Mouse (Mus musculus): ENCODE measurements around the gene Nek9. TPM values are rescaled to one million over a fixed set of nuclear protein-coding genes. Genes with fewer than 3 reads are reported as not detected.

Nek9 gene
- polyA plus RNA-seq, 1 experiment from 2014 or later = 23.7 TPM

DNA sequence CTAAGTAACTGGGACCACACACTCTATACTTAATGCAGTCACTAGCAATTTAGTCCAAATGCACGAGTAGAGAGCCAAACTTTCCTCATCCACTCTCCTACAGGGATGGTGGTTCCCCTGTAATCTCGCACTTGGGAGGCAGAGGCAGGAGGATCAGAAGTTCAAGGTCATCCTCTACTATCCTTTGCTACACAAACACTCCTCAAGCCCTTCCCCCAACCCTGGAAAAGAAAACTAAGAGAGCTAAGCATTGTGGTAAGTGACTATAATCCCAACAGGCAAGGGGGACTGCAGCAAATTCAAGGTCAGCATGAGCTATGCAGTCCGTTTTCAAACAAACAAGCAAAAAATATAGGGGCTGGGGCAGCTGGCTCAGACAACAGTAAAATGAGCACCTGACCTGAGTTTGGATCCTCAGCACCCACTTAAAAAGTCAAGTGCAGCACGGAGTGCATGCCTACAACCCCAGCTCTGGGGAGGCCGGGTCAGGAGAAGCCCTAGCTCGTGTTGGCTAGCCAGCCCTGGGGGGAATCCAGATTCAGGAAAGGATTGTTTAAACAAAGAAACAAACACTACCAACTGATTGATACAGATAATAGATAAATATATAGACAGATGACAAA lies 29.4 kb upstream of the Nek9 start:
- Histone ChIP-seq H3K36me3 (replicated peaks) (0 out of 2 replicates have a peak, but pooled peaks cover 3% of the 10 kb centered on the region), H3K27ac (no peak overlapping the region), H3K9ac (no peak overlapping the region), H3K4me2 (no peak overlapping the region), H3K27me3 (no peaks in the 10 kb centered on the region), H3K4me3 (replicated peaks) (no peak overlapping the region), H3K4me1 (peaks cover 25% of the 10 kb centered on the region), H3K9me3 (no peaks in the 10 kb centered on the region)
- no peak for ATAC-seq (ENCODE audit: low FRiP score)
- 86% methylated on average over 6 of the region's 6 CpGs for WGBS

DNA sequence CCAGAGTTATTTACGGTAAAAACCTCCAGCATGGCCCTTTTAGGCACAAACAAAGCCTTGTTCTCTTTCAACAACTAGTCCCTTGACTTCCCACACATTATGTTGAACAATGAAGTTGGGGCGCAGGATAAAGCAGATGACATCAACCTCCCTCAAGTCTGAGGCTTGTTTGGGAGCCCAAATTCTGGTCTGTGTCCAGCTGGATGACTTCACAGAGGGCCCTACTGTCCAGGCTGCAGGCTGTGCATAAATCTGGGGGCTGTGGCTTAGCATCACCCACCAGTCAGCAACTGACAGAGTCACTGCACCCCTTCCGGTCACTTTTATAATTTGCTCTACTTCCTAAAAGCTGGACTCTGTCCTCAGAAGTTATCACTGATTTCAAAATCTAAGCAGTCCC lies 27.1 kb upstream of the Nek9 start:
- Histone ChIP-seq H3K4me2 (no peak overlapping the region), H3K27me3 (no peaks in the 10 kb centered on the region), H3K4me1 (peaks cover 9% of the 10 kb centered on the region; the same call in 1 of the 2 replicates), H3K27ac (no peak overlapping the region), H3K36me3 (replicated peaks) (0 out of 2 replicates have a peak, but pooled peaks cover 3% of the 10 kb centered on the region), H3K9ac (no peak overlapping the region), H3K9me3 (no peaks in the 10 kb centered on the region), H3K4me3 (replicated peaks) (no peak overlapping the region)
- ATAC-seq (ENCODE audit: low FRiP score) = no peak
- WGBS = 87% methylated on average over 3 of the region's 3 CpGs

DNA sequence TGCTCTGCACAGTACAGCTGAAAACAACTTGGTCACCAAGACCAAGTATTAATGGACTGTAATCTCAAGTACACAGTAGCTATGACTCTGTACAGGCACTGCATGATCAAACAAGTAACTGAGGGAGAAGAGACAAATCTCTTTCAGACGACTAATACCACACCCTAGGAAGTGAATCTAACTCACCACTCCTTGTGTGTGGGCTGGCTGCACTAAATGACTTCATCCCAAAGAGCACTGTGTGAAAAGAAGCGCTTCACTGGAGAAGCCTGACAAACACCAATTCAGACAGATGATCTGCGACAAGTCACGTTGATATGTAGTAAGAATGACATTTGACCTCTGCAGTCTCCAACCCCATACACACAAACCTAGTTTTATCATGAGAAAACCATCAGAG lies 23.3 kb upstream of the Nek9 start:
- no peak for ATAC-seq (ENCODE audit: low FRiP score)
- no peak overlapping the region for H3K4me3 ChIP-seq (replicated peaks)
- 84% methylated on average over 4 of the region's 4 CpGs for WGBS
- no peaks in the 10 kb centered on the region for H3K27me3 ChIP-seq
- no peaks in the 10 kb centered on the region for H3K9me3 ChIP-seq
- H3K9ac ChIP-seq = no peak overlapping the region
- H3K4me1 ChIP-seq = peaks cover 6% of the 10 kb centered on the region; the same call in 1 of the 2 replicates
- H3K36me3 ChIP-seq (replicated peaks) = 0 out of 2 replicates have a peak, but pooled peaks cover 3% of the 10 kb centered on the region
- H3K27ac ChIP-seq = no peak overlapping the region
- no peak overlapping the region for H3K4me2 ChIP-seq

DNA sequence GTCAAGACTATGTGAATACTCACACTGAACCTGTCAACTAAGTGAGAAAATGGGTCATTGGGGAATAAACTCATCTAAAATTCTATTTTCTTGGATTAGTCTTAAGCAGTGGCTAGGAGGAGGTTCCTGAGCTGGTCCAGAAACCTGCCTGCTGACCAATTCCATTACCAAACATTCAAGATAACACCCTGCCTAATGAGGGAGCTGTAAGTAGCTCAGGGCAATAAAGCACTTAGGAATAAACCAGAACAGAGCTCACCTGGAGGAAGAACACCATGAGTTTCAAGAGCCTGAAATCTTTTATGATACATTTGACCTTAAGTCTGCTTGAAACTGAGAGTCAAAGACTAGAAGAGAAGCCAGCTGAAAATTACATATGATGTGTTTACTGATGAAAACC lies 22.4 kb upstream of the Nek9 start:
- Histone ChIP-seq H3K4me1 (peaks cover 6% of the 10 kb centered on the region; the same call in 1 of the 2 replicates), H3K27ac (no peak overlapping the region), H3K4me2 (no peak overlapping the region), H3K36me3 (replicated peaks) (0 out of 2 replicates have a peak, but pooled peaks cover 3% of the 10 kb centered on the region), H3K9me3 (no peaks in the 10 kb centered on the region), H3K27me3 (no peaks in the 10 kb centered on the region), H3K9ac (no peak overlapping the region), H3K4me3 (replicated peaks) (no peak overlapping the region)
- ATAC-seq (ENCODE audit: low FRiP score) = no peak

DNA sequence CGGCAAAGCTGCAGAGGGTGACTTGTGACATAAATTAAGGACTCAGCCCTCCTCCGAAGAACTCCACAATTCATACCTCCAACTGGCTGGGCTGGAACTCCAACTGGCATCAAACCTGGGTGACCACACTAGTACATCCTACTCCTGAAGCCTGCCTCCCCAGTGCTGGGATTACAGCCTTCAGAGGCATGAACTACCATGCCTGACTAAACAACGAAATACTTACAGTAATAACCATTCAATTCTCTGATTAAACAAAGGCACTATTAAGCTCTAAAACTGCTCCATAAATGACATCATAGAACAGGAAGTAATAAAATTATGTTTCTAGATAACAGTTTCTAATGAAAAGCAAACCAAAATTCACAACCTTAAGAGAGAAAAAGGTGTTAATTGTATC lies 22.0 kb upstream of the Nek9 start:
- ATAC-seq (ENCODE audit: low FRiP score) = no peak
- Histone ChIP-seq H3K4me2 (no peak overlapping the region), H3K27me3 (no peaks in the 10 kb centered on the region), H3K9ac (no peak overlapping the region), H3K4me3 (replicated peaks) (no peak overlapping the region), H3K36me3 (replicated peaks) (0 out of 2 replicates have a peak, but pooled peaks cover 3% of the 10 kb centered on the region), H3K4me1 (peaks cover 2% of the 10 kb centered on the region; the same call in 1 of the 2 replicates), H3K9me3 (no peaks in the 10 kb centered on the region), H3K27ac (no peak overlapping the region)
- 93% methylated on average over 3 of the region's 3 CpGs for WGBS

DNA sequence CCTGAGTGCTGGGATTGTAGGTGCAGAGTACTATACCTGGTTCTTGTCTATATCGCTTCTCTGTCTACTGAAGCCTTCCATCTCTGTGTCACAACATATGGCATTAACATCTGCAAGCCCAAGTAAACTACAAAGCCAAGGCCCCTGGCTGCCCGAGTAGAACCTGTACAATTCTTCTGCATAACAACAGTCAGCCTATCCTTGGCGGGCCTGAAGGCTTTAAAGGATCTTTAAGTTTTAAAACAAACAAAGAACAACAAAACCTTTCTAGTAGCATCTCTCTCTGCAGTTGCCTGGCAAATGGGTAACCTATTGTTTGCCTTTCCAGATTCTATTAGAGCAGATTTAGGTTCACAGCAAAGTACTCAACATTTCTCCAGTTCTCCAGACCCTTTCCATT lies 14.9 kb upstream of the Nek9 start:
- no peak overlapping the region for H3K4me3 ChIP-seq (replicated peaks)
- no peaks in the 10 kb centered on the region for H3K9me3 ChIP-seq
- H3K9ac ChIP-seq = no peak overlapping the region
- H3K4me2 ChIP-seq = no peak overlapping the region
- H3K27ac ChIP-seq = no peak overlapping the region
- H3K27me3 ChIP-seq = no peaks in the 10 kb centered on the region
- no peaks in the 10 kb centered on the region for H3K4me1 ChIP-seq
- ATAC-seq (ENCODE audit: low FRiP score) = no peak
- peaks cover 30% of the 10 kb centered on the region for H3K36me3 ChIP-seq (replicated peaks)
- WGBS = 90% methylated on average over 3 of the region's 3 CpGs

DNA sequence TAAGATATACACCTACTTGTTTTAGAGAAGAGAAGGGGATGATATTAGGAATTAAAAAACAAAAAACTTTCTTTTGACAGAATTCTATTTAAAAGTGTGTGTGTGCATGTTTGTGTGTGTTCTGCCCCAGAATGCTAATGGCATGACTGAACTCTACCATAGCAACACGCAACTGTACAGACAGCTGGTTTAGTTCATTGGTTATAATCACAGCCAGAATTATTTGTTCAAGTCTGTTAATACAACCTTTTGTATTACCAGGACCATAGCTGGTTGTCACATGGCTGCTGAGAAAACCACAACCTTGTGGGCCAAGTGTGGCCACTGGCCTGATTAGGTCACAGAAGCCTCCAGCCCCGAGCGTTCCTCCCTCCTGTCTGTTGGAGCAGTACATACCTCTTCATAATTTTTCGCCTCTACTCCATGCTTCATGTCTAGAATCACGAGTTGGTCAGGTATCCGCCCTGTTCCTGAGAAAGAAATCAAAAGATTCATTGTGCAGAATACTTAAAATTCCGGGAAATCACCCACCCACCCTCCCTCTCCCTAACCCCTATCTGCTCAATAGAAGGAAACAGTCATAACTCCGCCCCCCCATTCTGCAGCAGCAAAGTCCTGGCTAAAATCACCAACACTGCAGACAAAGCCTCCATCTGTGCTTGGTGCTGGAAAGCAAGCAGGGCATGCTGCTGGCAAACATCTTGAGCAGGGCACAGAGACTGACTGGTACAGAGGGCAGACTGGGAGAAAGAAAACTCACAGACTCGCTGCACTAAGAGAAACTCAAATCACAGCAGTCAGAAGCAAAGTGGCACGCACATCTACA lies 11.5 kb upstream of the Nek9 start:
- Histone ChIP-seq H3K4me2 (no peak overlapping the region), H3K36me3 (replicated peaks) (peaks cover 49% of the 10 kb centered on the region), H3K27me3 (no peaks in the 10 kb centered on the region), H3K9me3 (no peaks in the 10 kb centered on the region), H3K4me3 (replicated peaks) (no peak overlapping the region), H3K9ac (no peak overlapping the region), H3K27ac (0 out of 2 replicates have a peak overlapping the region, but pooled peaks have one; percentile 65), H3K4me1 (no peaks in the 10 kb centered on the region)
- 74% methylated on average over 10 of the region's 10 CpGs for WGBS
- ATAC-seq (ENCODE audit: low FRiP score) = no peak

DNA sequence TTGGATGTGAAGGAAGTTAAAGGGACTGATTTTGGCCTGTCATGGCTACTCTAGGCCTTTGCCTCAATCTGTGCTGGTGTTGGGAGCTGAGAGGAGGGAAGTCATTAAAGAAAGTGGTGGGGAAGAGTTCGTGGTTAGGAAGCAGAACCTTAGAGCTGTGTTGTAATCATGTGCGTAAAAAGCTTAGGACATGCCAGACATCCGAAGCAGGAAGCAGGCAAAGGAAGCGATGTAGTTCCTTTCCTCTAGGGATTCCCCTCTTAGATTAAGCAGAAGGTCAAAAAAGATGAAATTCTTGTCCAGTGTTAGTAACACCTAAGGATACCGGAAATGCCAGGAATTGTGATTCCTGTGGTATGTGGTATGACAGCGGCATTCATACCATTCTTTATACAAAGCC lies 9.2 kb upstream of the Nek9 start:
- H3K27me3 ChIP-seq = no peaks in the 10 kb centered on the region
- WGBS = 90% methylated on average over 6 of the region's 6 CpGs

DNA sequence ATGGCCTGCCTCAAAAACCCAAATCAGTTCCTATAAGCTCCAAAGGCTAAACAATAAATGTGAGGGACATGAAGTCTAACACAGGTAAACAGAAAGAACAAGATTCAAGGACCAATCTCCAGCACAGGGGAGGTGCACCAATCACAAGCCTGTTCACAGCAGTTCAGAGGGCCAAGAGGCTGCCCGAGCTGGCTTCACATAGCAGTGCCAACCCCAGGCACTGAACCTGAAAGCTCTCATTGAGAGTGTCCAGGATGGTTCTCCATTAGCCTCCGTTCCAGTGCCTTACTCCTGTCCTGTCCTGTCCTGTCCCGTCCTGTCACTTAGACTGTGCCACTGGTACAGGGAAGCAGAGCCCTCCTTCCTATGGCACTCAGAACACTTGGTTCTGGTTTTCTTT lies 8.0 kb upstream of the Nek9 start:
- Histone ChIP-seq H3K27me3 (no peaks in the 10 kb centered on the region), H3K27ac (no peak overlapping the region), H3K4me1 (no peaks in the 10 kb centered on the region), H3K4me3 (replicated peaks) (no peak overlapping the region), H3K4me2 (no peak overlapping the region), H3K9me3 (no peaks in the 10 kb centered on the region), H3K9ac (no peak overlapping the region), H3K36me3 (replicated peaks) (peaks cover 39% of the 10 kb centered on the region)
- no peak for ATAC-seq (ENCODE audit: low FRiP score)
- 82% methylated on average over 3 of the region's 3 CpGs for WGBS

More for the DNA sequence above, 9.2 kb upstream of the Nek9 start:
- Histone ChIP-seq H3K4me2 (no peak overlapping the region), H3K36me3 (replicated peaks) (peaks cover 40% of the 10 kb centered on the region), H3K4me1 (no peaks in the 10 kb centered on the region), H3K9ac (no peak overlapping the region), H3K27ac (no peak overlapping the region), H3K4me3 (replicated peaks) (no peak overlapping the region), H3K9me3 (no peaks in the 10 kb centered on the region)
- ATAC-seq (ENCODE audit: low FRiP score) = no peak

DNA sequence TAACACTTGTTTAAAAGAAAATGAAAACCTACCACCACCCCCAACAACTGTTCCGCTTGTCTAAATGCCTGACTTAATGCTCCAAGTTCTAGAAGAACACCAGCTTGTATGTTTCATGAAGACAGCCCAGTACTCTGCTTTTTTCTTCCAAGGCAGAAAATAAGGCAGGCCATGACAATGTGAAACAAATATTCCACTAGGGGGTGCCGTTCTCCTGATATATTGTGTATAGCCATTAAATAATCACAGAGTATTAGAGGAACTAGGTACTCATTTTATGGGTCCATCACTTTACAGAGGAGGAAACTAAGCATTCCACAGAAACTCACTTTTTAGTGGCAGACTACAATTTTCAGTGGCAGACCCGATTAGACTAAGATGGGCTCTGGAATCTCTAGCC lies 7.2 kb upstream of the Nek9 start:
- no peak overlapping the region for H3K9ac ChIP-seq
- WGBS = 63% methylated on average over 3 of the region's 3 CpGs
- peaks cover 1% of the 10 kb centered on the region; the same call in 1 of the 2 replicates for H3K4me1 ChIP-seq
- no peak overlapping the region for H3K4me2 ChIP-seq
- ATAC-seq (ENCODE audit: low FRiP score) = no peak
- H3K27me3 ChIP-seq = no peaks in the 10 kb centered on the region
- H3K9me3 ChIP-seq = no peaks in the 10 kb centered on the region
- H3K4me3 ChIP-seq (replicated peaks) = no peak overlapping the region
- no peak overlapping the region for H3K27ac ChIP-seq
- peaks cover 41% of the 10 kb centered on the region for H3K36me3 ChIP-seq (replicated peaks)

DNA sequence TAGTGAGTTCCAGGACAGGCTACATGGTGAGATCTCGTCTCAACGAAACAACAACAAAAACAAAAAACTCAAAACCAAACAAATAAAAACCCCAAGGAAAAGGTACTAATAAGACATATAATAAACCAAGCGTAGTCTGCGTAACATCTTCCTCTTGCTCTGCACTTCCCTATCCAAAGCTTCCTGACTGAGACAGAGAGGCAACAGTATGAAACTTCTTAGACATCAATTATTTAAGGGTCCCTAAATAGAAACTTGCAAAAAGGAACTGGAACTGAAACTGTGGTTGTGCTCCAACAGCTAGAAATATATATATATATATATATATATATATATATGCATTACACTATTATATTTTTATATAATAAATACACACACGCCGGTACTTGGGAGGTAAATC lies 6.4 kb upstream of the Nek9 start:
- H3K9ac ChIP-seq = no peak overlapping the region
- H3K9me3 ChIP-seq = no peaks in the 10 kb centered on the region
- no peak overlapping the region for H3K4me2 ChIP-seq
- peaks cover 40% of the 10 kb centered on the region for H3K36me3 ChIP-seq (replicated peaks)
- 91% methylated on average over 6 of the region's 6 CpGs for whole genome bisulfite sequencing
- H3K27me3 ChIP-seq = no peaks in the 10 kb centered on the region
- no peak overlapping the region for H3K4me3 ChIP-seq (replicated peaks)
- H3K27ac ChIP-seq = no peak overlapping the region
- no peak for ATAC-seq (ENCODE audit: low FRiP score)
- H3K4me1 ChIP-seq = peaks cover 3% of the 10 kb centered on the region; the same call in 1 of the 2 replicates

DNA sequence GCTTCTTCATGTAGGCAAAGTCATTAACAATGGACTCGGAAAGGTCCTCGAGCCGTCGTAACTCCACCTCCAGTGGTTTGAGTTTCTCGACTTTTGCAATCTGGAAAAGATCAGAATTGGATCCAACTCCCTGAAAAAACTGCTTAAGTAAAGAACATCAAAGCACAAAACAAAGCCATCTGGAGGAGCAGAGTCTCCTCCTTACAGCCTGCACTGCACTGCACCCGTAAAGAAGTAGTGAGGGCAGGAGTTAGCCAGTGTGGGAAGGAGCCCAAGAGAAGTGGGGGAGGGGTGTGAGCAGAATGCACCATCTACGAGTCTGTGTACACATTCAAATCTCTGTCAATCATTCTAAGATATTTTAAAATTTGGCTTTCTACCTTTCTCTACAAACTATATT lies 5.1 kb upstream of the Nek9 start:
- Histone ChIP-seq H3K4me2 (no peak overlapping the region), H3K9ac (no peak overlapping the region), H3K27ac (no peak overlapping the region), H3K36me3 (replicated peaks) (peaks cover 31% of the 10 kb centered on the region), H3K27me3 (no peaks in the 10 kb centered on the region), H3K4me3 (replicated peaks) (no peak overlapping the region), H3K9me3 (no peaks in the 10 kb centered on the region), H3K4me1 (peaks cover 10% of the 10 kb centered on the region)
- ATAC-seq (ENCODE audit: low FRiP score) = no peak
- WGBS = 77% methylated on average over 7 of the region's 7 CpGs

Measured in forebrain, embryonic 12.5 days (tissue).